Mouse (Mus musculus) bone marrow, adult 2 months (tissue): Measurements from ENCODE around the gene Fam129a. TPM values are rescaled to one million over a fixed set of nuclear protein-coding genes. Genes with fewer than 3 reads are reported as not detected.
A peak's percentile ranks its signal among the peaks of the same experiment; 100 is the strongest.

ENCODE experiments used
- H3K27ac ChIP-seq: fragments of 200-500 bp; 2 replicates; pipeline ENCODE4 v1.5.1; 2012; ENCODE audit warnings: low read depth, mild to moderate bottlenecking, control low read depth, inconsistent platforms, low read length; ENCODE audit not compliant: control insufficient read depth, poor library complexity, insufficient read depth
- H3K4me1 ChIP-seq: fragments of 200-500 bp; 2 replicates; pipeline ENCODE4 v1.6.1; 2011; ENCODE audit warnings: low read length; ENCODE audit not compliant: control insufficient read depth, insufficient read depth
- H3K4me3 ChIP-seq: fragments of 200-500 bp; replicated peaks from 2 replicates; pipeline ENCODE3; 2011; ENCODE audit warnings: mild to moderate bottlenecking, low read depth, low read length, control low read depth; ENCODE audit not compliant: control insufficient read depth
- CTCF ChIP-seq: fragments of 200-500 bp; IDR thresholded peaks from 2 replicates; pipeline ENCODE4 v1.5.1; 2011; ENCODE audit warnings: low read length, control low read depth; ENCODE audit not compliant: control insufficient read depth, insufficient read depth
- POLR2A ChIP-seq: fragments of 200-500 bp; IDR thresholded peaks from 2 replicates; pipeline ENCODE4 v1.6.1; 2011; ENCODE audit warnings: low read depth, mild to moderate bottlenecking, control low read depth, low read length, borderline replicate concordance; ENCODE audit not compliant: control insufficient read depth
- WGBS: fragments of 180-500 bp; shearing (Covaris S2); methylation state at CpG from one replicate; pipeline ENCODE4 v1.1.7; 2018; 5-methylcytosine and 5-hydroxymethylcytosine counted together
- polyA plus RNA-seq: library from polyadenylated mRNA; stranded (reverse); fragments of >200 nt; gene quantifications from 2 replicates; pipeline ENCODE4 v1.2.4, GENCODE M21; 2011; ENCODE audit warnings: low replicate concordance; ENCODE audit not compliant: missing spikeins, insufficient read depth, insufficient read length

Gene Fam129a
- polyA plus RNA-seq, 1 experiment, result 16.9 TPM

GRCm38 (mm10) chr1:151550587-151551479 is 20.2 kb upstream of the Fam129a start:
- 67% methylated on average over 19 of the region's 19 CpGs for WGBS
- TF ChIP-seq POLR2A (no peak), CTCF (no peak)

GRCm38 (mm10) chr1:151560536-151560935 is 10.4 kb upstream of the Fam129a start:
- Histone ChIP-seq H3K4me3 (no peak overlapping the region), H3K4me1 (no peaks in the 10 kb centered on the region), H3K27ac (no peak overlapping the region)
- 78% methylated on average over 11 of the region's 11 CpGs for WGBS
- TF ChIP-seq CTCF (no peak), POLR2A (no peak)

More at GRCm38 (mm10) chr1:151550587-151551479, 20.2 kb upstream of the Fam129a start:
- Histone ChIP-seq H3K4me1 (no peaks in the 10 kb centered on the region), H3K27ac (no peak overlapping the region), H3K4me3 (no peak overlapping the region)

DNA sequence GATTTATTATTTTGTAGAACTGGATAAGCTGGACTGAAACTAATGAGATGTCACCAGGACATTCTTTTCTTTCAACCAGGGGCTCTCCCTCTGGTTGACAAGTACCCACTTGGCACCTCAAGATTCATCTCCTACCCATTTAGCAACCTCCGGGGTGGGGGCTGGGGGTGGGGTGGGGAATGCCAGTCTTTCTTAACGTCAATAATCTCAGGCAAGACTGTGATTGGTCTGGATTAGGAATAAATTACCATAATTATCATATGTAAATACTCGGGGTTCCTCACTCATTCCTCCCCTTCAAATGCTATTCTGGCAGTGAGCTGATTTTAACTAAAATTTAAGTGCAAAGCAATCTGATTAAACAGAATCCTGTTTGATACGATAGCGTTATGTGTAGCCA is 7.6 kb upstream of the Fam129a start:
- H3K4me1 ChIP-seq, result no peaks in the 10 kb centered on the region
- WGBS, result 70% methylated on average over 5 of the region's 5 CpGs
- H3K4me3 ChIP-seq, result no peak overlapping the region
- TF ChIP-seq POLR2A (no peak), CTCF (no peak)
- H3K27ac ChIP-seq, result no peak overlapping the region

GRCm38 (mm10) chr1:151563893-151564292 is 7.1 kb upstream of the Fam129a start:
- Histone ChIP-seq H3K4me3 (no peak overlapping the region), H3K27ac (no peak overlapping the region), H3K4me1 (no peaks in the 10 kb centered on the region)
- 57% methylated on average over 6 of the region's 6 CpGs for WGBS
- TF ChIP-seq CTCF (no peak), POLR2A (no peak)

GRCm38 (mm10) chr1:151564377-151564776 is 6.6 kb upstream of the Fam129a start:
- Histone ChIP-seq H3K27ac (no peak overlapping the region), H3K4me1 (no peaks in the 10 kb centered on the region), H3K4me3 (no peak overlapping the region)
- TF ChIP-seq CTCF, result peak; percentile 95
- no peak for TF ChIP-seq POLR2A
- 13% methylated on average over 12 of the region's 12 CpGs for whole genome bisulfite sequencing

DNA sequence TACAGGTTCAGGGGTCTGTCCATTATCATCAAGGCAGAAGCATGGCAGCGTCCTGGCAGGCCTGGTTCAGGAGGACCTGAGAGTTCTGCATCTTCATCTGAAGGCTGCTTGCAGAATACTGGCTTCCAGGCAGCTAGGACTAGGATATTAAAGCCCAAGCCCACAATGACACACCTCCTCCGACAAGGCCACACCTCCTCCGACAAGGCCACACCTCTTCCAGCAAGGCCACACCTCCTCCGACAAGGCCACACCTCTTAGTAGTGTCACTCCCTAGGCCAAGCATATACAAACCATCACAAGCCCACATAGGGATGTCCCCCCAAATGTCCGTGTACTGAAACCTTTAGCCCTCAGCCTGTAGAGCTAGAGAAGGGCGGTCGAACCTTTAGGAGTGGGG is 2.3 kb upstream of the Fam129a start:
- no peak overlapping the region for H3K4me3 ChIP-seq
- 0 out of 2 replicates have a peak, but pooled peaks have one; percentile 9 for TF ChIP-seq POLR2A
- TF ChIP-seq CTCF, result no peak
- WGBS, result 64% methylated on average over 7 of the region's 7 CpGs
- H3K4me1 ChIP-seq, result no peaks in the 10 kb centered on the region; the same call in 1 of the 2 replicates
- no peak overlapping the region for H3K27ac ChIP-seq

- WGBS, result 1% methylated on average over 10 of the region's 10 CpGs
- TF ChIP-seq CTCF, result no peak
- no peak for TF ChIP-seq POLR2A
- H3K27ac ChIP-seq, result peak overlapping the region; percentile 94
- peak overlapping the region; percentile 99 for H3K4me3 ChIP-seq
- H3K4me1 ChIP-seq, result no peaks in the 10 kb centered on the region; the same call in 1 of the 2 replicates
These were observed 1.0 kb downstream of the Fam129a start for GRCm38 (mm10) chr1:151571838-151572578.

DNA sequence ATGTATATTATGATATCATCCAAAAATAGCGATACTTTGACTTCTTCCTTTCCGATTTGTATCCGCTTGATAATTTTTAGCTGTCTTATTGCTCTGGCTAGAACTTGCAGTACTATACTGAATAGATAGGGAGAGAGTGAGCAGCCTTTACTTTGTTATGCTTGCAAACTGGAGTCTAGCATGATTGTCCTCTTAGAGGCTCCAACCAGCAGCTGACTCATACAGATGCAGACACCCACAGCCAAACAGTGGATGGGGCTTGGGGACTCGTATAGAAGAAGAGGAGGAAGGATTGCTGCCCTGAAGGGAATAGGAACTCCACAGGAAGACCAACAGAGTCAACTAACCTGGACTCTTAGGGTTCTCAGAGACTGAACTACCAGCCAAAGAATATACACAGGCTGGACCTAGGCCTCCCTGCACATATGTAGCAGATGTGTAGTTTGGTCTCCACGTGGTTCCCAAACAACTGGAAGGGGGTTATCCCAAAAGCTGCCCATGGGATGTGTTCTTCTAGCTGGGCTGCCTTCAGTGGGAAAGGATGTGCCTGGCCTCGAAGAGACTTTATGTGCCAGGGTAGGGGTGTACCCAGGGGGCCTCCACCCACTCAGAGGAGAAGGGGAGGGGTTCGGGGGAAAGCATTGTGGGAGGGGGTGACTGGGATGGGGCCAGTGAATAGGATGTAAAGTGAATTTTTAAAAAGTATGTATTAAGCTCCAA is 1.8 kb downstream of the Fam129a start:
- no peak overlapping the region for H3K27ac ChIP-seq
- 62% methylated on average over 7 of the region's 7 CpGs for WGBS
- H3K4me1 ChIP-seq, result no peaks in the 10 kb centered on the region; the same call in 1 of the 2 replicates
- peak overlapping the region; percentile 22 for H3K4me3 ChIP-seq
- TF ChIP-seq CTCF (no peak), POLR2A (no peak)
